Mouse (Mus musculus) olfactory bulb, adult 2 months (tissue): ENCODE measurements around the gene Kcnj4.

Source experiments
- CTCF ChIP-seq: fragments of 200-500 bp; IDR thresholded peaks from 2 replicates; pipeline ENCODE4 v1.5.1; 2012; ENCODE audit warnings: low read depth, mild to moderate bottlenecking, low read length, moderate library complexity; ENCODE audit not compliant: insufficient read depth
- POLR2A ChIP-seq: fragments of 200-500 bp; IDR thresholded peaks from 2 replicates; pipeline ENCODE4 v1.6.1; 2012; ENCODE audit warnings: mild to moderate bottlenecking, low read depth, low read length, moderate library complexity; ENCODE audit not compliant: insufficient read depth

- TF ChIP-seq POLR2A (no peak), CTCF (no peak)
Observed at GRCm38 (mm10) chr15:79435191-79435671, 69.8 kb downstream of the Kcnj4 start.
